Mouse (Mus musculus): Measurements from ENCODE around the gene Gm47841.

DNA sequence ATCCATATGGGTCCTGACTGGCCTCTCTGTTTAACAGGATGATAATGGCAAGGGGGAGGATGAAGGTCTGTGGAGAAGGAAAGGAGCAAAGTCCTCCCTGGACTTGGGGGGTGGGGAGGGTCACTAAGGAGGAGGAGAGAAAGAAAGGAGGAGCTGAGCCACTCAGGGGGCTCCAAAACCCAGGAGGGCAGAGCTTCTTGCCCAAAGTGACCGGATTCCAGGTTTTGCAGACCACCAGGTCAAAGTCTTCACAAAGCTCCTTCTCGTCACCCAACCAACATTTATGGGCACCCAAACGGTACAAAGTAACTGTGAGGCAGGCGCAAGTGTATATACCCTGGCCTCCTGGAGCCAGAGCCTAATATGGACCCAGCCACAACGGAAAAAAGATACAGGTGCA lies 28.5 kb upstream of the Gm47841 start:
- TF ChIP-seq CTCF (IDR thresholded peaks at IDR 0.05) (no peak), POLR2A (IDR thresholded peaks at IDR 0.05; ENCODE audit: insufficient read depth, low read depth, low read length) (no peak)

All from heart, adult 2 months (tissue).